Mouse (Mus musculus): Measurements from ENCODE around the gene Man2a1. TPM values are rescaled to one million over a fixed set of nuclear protein-coding genes. Genes with fewer than 3 reads are reported as not detected.

The Man2a1 gene
- total RNA-seq, 2 experiments from 2014 or later = 15.7 to 33.4 TPM

DNA sequence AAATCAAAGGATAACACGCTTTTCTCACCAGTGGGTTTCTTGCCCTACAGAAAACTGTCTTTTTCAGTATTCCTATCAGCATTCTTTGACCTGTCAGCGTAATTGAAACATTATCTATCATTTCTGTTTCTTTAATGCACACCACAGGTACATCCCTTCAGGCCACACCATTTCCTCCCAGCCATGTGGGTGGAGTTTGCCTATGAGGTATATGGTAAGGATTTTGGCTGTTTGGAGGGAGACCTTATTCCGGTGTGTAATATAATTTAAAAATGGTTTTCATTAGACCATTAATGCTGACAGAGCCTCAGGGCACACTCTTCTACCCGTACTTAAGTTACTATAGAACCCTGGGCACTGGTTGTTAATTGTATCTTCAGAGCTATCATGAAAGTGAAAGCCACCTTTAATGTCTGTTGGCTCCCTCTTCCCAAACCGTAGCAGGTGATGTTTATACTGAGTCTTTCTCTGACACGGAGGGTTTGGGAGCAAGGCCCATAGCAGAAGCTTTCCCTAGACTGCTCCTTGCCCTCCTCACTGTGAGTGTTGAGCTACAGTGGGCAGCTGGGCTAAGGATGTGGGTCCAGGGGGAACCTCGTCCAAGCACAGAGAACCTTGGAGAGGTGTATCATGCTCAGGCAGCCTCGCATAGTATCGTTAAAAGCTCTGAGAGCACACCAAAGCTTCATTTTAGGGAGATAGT is 21.3 kb downstream of the Man2a1 start:
- peak; percentile 15; the same call in 1 of the 2 replicates for ATAC-seq (replicated peaks; ENCODE audit: low FRiP score, low TSS enrichment, poor library complexity, severe bottlenecking)

DNA sequence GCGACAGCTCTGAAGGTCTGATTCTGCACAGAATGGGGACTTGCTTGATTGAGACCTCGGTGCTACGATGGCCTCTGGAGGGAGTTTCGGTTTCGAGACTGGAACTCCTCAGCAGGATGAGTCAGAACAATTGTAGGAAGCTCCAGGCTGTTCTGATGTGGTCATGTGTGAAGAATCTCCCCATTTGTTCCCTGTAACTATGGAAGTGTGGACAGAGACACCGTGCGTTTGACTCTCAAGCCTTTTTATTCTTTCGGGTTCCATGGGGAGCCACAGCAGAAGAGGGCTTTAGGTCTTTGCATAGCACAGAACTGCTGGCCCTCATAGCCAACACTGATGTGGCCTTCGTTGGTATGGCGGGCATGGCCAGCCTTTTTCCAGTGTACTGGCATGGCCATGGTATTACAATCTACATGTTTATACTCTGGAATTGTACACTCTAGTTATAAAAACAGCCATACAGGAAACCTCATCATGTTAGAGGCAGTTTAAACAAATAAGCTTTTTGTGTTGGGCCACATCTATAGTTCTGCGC is 21.9 kb downstream of the Man2a1 start:
- peak; percentile 32 for ATAC-seq (replicated peaks; ENCODE audit: low FRiP score, low TSS enrichment, poor library complexity, severe bottlenecking)

DNA sequence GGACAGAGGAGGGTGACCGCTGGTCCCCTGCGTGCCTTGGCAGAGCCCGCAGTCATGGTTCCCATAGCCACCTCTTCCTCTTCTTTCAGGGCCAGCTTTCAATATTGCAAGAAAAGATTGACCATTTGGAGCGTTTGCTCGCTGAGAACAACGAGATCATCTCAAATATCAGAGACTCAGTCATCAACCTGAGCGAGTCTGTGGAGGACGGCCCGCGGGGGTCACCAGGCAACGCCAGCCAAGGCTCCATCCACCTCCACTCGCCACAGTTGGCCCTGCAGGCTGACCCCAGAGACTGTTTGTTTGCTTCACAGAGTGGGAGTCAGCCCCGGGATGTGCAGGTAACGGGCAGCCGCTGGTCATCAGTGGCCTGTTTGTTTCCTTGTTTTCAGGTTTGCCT is 23.9 kb downstream of the Man2a1 start:
- ATAC-seq (replicated peaks; ENCODE audit: low FRiP score, low TSS enrichment, poor library complexity, severe bottlenecking) = no peak

DNA sequence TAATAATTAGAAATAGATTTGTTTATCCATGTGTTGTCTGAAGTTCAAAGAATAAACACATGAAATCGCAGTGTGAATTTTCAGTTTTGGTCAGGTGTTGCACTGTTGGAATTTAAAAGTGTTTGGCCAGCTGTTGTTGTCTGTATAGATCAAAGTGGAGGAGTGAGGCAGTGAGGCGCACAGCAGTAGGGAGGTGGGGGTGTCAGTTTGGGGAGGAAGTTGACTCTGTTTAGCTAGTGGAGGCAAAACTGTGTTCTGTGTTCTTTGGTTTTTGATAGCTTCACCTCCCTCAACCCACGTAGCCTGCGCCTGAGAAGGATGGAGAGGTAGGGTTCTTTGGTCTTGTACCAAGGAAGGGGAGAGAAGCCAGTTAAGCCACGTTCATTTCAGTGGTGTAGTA is 28.3 kb downstream of the Man2a1 start:
- no peak for ATAC-seq (replicated peaks; ENCODE audit: low FRiP score, low TSS enrichment, poor library complexity, severe bottlenecking)

DNA sequence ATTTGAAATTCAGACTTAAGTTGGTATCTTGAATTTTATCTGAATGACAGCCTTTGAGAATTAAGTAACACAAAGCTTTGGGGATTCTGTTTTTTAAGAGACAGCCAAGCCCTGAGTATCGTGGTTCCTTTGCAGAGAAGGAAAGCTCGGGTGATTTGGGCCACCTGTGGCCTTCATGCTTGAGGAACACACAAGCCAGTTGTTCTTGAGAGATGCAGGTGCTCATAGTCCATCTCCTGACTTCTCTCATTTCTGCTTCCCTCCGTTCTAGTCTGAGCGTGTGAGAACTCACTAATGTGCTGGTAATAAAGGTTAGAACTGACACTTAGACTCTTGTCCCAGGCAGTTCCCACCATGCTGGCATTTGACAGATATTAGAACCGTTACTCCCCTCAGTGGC is 28.9 kb downstream of the Man2a1 start:
- ATAC-seq (replicated peaks; ENCODE audit: low FRiP score, low TSS enrichment, poor library complexity, severe bottlenecking) = no peak

DNA sequence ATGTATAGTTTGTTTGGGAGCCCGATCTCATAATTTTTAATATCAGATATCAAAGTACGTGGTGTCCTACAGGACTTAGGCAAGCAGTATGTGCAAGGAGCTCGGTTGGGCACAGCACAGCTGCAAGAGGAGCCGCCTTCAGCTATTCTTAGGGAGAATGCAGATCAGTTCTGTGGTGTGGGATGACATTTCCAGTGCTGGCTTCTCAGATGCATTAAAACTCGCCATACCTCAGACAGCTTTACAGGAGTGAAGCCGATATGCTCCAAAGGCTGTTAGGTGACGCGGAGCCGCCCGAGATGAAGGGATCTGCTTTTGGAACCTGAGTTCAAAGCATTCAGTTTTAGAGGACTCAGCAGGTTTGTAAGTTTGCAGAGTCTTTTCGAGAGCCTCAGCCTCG is 30.0 kb downstream of the Man2a1 start:
- no peak for ATAC-seq (replicated peaks; ENCODE audit: low FRiP score, low TSS enrichment, poor library complexity, severe bottlenecking)

DNA sequence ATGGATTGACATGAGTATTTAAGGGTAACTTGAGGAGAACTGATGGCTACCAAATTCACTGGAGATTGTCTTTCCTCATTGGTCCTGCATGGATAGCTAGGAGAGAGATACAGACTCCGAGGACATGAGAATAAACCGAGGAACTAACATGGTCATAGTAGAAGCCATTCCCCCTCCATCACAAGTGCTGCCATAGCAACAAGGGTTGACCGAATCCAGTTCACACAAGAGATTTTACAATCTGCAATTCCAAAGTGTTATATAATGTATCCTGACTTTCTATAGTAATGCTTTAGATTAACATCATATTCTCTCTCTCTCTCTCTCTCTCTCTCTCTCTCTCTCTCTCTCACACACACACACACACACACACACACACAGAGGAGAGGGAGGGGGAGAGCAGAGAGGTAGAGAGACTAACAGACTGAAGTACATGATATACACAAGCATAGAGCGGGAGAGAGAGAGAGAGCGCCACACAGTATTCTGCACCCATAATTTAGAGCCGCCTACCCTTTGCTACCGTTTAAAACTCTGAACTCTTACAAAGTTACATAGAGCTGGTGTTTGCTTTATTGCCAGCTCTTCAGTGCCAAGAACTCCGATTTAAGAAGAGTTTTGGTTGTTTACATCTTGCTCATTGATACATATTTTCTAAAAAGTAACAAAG is 37.5 kb downstream of the Man2a1 start:
- ATAC-seq (replicated peaks; ENCODE audit: low FRiP score, low TSS enrichment, poor library complexity, severe bottlenecking) = no peak

DNA sequence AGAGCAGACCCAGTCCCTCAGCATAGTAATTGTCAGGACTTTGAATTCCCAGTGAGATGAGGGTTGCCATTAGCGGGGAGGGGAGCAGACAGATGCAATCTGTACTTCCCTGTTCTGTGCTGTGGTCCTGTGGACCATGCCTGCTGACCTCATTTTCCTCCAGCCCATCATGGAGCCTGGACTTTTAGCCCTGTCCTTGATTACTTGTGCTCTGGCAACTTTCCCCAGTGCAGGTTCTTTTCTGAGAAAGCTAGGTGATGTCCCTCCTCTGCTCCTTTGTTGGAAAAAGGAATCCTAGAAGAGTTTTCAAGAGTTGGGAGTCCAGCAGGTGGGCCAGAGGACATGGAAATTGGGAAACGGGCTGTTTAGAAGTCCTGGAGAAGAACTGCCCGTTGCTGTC is 40.8 kb downstream of the Man2a1 start:
- no peak for ATAC-seq (replicated peaks; ENCODE audit: low FRiP score, low TSS enrichment, poor library complexity, severe bottlenecking)

DNA sequence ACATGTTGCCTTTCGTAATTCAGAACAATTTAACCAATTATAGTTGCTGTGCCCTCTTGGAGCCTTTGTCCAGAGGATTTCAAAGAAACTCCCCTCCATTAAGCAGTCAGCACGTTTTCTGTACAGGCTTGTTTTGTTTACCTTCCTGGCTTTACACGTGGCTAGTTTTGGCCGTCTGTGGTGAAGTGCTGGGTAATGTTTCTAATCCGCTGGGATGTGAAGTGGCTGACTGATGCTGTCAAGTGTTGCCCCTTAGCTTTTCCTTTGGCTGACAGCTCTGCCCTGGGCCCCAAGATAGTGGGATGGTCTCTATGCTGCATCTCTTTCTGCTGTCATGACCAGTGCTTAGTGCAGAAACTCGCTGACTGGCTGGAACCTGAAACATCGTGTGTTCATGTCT is 43.1 kb downstream of the Man2a1 start:
- ATAC-seq (replicated peaks; ENCODE audit: low FRiP score, low TSS enrichment, poor library complexity, severe bottlenecking) = no peak

DNA sequence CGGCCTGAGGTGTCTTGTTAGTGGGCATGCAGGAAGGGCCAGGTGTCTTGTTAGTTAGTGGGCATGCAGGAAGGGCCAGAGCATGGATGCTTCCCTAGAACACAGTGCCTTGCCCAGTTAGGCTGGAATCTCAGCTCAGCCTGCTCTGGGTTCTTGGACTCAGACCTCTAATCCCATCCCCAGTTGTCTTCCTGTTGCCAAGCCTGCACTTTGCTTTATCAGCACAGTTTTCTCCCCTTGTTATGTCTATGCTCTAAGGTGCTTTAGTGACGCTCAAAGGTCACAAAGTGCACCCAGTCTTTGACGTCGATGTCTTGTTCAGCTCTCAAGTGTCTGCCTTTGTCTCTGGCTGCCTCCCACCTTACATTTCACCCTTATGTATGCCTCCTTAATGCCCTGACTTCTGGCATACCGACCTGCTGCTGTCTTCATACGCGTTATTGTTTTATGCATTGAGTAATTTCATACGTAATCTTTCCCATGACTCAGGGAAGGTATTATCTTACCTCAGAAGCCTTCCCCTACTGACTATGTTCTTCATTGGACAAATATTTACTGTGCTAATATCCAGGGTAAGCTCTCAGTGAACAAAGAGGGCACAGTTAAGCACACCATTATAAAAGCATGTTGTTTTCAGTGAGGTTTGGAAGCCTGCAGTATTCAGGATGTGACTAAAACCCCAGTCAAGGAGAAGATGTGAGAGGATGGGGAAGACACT is 44.5 kb downstream of the Man2a1 start:
- no peak for ATAC-seq (replicated peaks; ENCODE audit: low FRiP score, low TSS enrichment, poor library complexity, severe bottlenecking)

DNA sequence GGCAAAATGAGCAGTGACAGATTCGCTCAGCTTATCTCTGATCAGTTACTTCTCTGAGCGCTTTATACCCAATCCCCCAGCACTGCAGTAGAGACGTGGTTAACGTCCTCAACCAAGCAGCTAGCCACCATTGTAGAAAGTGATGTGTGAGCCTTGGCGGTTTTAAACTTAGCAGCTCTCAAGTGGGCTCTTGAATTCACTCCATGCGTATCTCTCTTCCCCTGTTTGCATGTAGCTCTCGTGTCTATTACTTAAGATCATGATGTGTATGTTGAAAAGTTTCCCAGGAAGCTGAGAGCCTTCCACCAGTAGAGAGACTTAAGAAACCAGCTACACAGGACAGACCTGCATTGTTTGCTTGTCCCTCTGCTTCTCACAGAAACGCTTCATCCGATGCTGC is 46.9 kb downstream of the Man2a1 start:
- no peak for ATAC-seq (replicated peaks; ENCODE audit: low FRiP score, low TSS enrichment, poor library complexity, severe bottlenecking)

DNA sequence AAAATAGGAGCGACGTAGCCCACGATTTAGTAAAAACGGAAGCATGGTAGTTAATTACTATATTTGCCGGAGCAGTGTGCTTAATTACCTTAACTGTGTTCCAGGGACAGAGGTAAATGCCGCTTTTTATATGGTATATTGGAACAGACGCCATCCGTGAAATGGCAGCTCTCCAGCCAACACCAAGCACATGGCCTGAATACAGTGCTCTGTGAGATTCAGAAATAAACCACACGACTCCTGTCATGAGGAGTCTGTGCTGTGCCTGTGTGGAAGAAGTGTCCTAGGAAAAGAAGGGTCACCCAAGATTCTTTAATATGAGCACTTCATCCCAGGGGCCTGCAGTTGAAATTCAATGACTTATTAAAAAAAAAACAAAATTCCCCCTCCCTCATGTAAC is 50.2 kb downstream of the Man2a1 start:
- no peak for ATAC-seq (replicated peaks; ENCODE audit: low FRiP score, low TSS enrichment, poor library complexity, severe bottlenecking)

DNA sequence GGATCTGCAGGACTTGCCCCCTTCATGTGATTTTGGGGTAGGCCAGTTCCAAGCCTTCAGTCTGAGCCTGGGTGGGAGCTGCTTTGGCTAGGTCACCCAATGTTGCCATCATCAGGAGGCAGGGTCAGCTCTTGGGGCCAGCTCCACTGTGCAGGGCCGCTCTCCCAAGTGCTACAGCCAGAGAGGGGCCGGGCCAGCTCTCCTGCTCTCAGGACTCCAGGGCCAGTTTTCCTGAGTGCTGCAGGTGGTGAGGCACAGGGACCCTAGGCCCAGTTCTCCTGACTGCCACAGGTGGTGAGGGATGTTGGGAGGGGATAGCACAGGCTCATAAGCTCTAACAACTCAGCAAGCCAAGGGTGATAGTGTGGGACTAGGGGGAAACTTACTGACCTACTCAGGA is 53.1 kb downstream of the Man2a1 start:
- no peak for ATAC-seq (replicated peaks; ENCODE audit: low FRiP score, low TSS enrichment, poor library complexity, severe bottlenecking)

DNA sequence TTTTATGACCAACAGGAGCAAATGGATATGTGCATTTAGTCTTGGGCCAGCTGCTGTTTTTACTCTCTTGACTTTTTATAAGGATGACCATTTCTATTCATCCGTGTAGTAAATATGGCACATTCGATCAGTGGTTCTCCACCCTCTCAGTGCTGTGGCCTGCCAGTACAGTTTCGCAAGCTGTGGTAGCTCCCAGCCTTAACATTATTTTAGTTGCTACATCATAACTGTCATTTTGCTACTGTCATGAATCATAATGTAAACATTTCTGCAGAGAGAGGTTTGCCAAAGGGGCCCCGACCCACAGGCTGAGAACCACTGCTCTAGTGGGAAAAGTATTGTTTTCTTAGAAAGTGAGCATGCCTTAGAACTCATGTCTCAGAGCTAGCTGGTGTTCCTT is 59.1 kb downstream of the Man2a1 start:
- ATAC-seq (replicated peaks; ENCODE audit: low FRiP score, low TSS enrichment, poor library complexity, severe bottlenecking) = no peak

DNA sequence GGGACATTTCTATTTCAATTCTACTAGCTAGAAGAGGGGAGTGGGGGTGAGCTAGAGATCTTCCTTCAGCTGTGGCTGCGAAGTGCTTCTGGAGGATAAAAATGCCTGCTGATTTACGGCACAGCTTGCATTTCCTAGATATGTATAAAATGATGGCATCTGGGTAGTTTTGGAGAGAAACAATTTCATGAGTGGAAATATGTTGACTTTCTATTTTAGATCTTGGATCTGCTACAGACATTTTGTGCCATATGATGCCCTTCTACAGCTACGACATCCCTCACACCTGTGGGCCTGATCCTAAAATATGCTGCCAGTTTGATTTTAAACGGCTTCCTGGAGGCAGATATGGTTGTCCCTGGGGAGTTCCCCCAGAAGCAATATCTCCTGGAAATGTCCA is 66.0 kb downstream of the Man2a1 start:
- no peak for ATAC-seq (replicated peaks; ENCODE audit: low FRiP score, low TSS enrichment, poor library complexity, severe bottlenecking)

DNA sequence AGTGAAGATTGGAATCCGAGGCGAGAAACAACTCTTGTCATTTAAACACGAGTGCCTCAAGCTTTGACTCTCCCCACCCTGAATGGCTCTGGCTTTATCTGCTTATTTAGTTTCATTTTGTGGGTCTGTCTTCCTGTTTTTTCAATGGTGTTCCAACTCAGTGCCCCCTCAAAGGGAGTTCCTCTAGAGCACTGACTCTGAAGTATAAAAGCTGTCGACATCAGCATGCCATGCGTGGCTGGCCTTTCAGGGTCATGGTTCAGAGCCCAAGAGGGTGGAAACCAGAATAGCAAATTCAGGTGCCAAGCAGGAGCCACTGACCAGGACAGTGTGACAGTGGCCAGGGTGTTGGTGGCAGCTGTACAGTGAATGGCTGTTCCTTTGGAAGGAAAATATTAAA is 68.0 kb downstream of the Man2a1 start:
- ATAC-seq (replicated peaks; ENCODE audit: low FRiP score, low TSS enrichment, poor library complexity, severe bottlenecking) = 0 out of 2 replicates have a peak, but pooled peaks have one; percentile 44

DNA sequence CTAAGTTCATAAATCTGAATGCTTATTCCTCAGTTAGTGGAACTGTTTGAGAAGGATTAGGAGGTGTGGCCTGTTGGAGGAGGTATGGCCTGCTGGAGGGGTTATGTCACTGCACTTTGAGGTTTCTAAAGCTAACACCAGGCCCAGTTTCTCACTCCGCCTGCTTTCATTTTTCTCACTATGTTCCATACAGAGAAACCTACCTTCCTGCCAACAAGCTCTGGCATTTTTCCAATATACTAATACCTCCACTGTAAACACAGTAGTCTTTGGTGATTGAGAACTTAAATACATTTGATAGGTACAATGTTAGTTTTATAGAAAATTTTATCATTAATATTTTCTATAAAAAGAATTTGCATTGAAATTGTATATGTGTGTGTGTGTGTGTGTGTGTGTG is 73.9 kb downstream of the Man2a1 start:
- no peak for ATAC-seq (replicated peaks; ENCODE audit: low FRiP score, low TSS enrichment, poor library complexity, severe bottlenecking)

DNA sequence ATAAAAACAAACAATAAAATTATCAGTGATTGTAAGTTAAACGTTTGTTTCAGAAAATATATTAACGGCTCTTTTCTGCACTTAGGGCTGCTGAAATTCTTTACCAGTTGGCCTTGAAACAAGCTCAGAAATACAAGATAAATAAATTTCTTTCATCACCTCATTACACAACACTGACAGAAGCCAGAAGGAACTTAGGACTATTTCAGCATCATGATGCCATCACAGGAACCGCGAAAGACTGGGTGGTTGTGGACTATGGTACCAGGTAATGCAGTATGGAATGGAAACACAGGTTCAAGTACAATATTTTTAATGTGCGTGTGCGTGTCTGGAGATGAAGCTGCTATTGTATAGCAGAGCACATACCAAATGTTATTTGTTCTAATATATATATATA is 74.4 kb downstream of the Man2a1 start:
- ATAC-seq (replicated peaks; ENCODE audit: low FRiP score, low TSS enrichment, poor library complexity, severe bottlenecking) = no peak

DNA sequence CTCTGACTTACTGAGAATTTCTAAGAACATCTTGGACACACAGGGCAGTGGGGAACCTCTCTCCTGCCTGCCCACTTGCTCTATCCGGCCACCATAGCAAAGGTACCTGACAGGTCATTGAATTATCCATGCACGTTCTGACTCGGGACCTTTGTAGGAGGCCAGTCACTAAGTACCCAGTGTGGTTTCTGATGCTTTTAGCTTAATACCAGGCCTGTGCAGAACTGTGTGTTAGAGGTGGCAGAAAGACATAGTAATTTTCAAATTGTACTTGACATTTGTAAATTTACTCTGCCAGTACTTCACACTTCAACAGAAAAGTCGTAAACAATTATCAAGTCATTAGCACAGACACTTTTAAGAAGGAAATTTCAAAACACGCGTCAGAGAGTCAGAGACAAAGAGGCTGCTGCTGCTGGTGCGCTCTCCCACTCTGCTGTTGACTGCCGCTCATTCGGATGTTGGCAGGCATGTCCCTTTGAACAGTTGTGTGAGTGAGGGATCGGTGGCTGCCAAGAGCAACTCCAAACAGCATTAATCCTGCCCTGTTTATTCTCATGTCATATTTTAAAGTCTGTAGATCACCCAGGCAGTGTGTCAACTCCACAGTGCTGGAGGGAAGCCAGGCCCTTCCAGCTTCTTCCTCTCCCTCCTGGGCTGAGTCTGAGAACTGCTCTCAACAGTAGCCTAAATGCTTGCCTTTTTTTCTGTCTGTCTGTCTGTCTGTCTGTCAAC is 76.4 kb downstream of the Man2a1 start:
- ATAC-seq (replicated peaks; ENCODE audit: low FRiP score, low TSS enrichment, poor library complexity, severe bottlenecking) = no peak

DNA sequence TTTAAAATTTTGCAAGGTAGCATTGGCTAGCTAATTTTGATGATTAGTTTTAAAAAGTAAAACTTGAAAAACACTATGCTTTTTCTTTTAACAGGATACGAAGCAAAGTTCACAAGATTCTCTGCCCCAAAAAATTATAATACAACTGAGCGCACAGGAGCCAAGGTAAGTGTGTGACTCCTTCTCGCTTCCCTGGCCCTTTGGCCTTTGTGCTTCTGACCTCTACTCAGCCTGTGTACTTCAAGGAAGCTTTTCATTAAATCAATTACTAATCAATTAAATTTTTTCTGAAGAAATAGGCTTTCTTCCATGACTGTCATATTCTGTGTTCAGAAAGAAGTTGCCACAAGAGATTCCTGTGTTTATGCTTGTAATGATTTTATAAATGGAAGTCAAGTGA is 80.9 kb downstream of the Man2a1 start:
- no peak for ATAC-seq (replicated peaks; ENCODE audit: low FRiP score, low TSS enrichment, poor library complexity, severe bottlenecking)
